Mouse (Mus musculus) thymus, adult 2 months (tissue): ENCODE measurements around the gene Harbi1.

Source experiments
- CTCF ChIP-seq: fragments of 200-500 bp; IDR thresholded peaks from 2 replicates; pipeline ENCODE4 v1.5.1; 2012; ENCODE audit warnings: mild to moderate bottlenecking, control low read depth, low read length, moderate library complexity, borderline replicate concordance; ENCODE audit not compliant: control insufficient read depth, poor library complexity, insufficient read depth; ENCODE audit errors: extremely low read depth
- POLR2A ChIP-seq: fragments of 200-500 bp; IDR thresholded peaks from 2 replicates; pipeline ENCODE4 v1.6.1; 2012; ENCODE audit warnings: mild to moderate bottlenecking, low read length, control low read depth, moderate library complexity; ENCODE audit not compliant: control insufficient read depth, poor library complexity, insufficient read depth; ENCODE audit errors: extremely low read depth

DNA sequence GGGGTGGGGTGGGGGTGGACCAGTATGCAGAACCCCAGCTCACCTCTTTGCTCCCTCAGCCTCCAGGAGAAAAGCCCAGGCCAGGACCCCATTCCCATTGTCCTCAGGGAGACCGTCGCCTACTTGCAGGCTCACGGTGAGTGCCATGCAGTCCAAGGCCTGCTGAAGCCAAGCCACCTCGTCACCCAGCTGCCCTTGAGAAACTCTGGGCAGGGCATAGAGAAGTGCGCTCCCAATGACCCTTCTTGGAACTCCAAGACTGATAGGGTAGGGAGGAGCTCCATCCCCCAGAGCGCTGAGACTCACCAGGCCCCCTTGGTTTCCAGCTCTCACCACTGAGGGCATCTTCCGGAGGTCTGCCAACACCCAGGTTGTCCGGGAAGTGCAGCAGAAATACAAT is 41.3 kb upstream of the Harbi1 start:
- TF ChIP-seq POLR2A (no peak), CTCF (no peak)
